Mouse (Mus musculus): Measurements from ENCODE around the gene Olfr322. TPM values are rescaled to one million over a fixed set of nuclear protein-coding genes. Genes with fewer than 3 reads are reported as not detected.

Olfr322 gene
- polyA plus RNA-seq, 2 experiments: not detected

- TF ChIP-seq POLR2A (IDR thresholded peaks at IDR 0.05; ENCODE audit: borderline replicate concordance, extremely low read depth, insufficient read depth, insufficient read length): no peak
- Histone ChIP-seq H3K4me3 (replicated peaks; ENCODE audit: low read length) (no peak overlapping the region), H3K27ac (replicated peaks; ENCODE audit: low read depth, low read length) (no peak overlapping the region), H3K9ac (ENCODE audit: low read depth, low read length, severe bottlenecking) (no peak overlapping the region), H3K9me3 (ENCODE audit: control insufficient read depth, low read length) (no peaks in the 10 kb centered on the region), H3K4me2 (replicated peaks; ENCODE audit: low read depth, low read length, severe bottlenecking) (no peak overlapping the region), H3K27me3 (ENCODE audit: control insufficient read depth, insufficient read depth, low read length) (no peaks in the 10 kb centered on the region), H3K36me3 (ENCODE audit: control insufficient read depth, insufficient read depth, low read length) (no peaks in the 10 kb centered on the region), H3K4me1 (ENCODE audit: control insufficient read depth, insufficient read depth, low read length) (no peaks in the 10 kb centered on the region)
- ATAC-seq (ENCODE audit: low FRiP score, low read depth): no peak
- DNase-seq (ENCODE audit: low spot score): no peak
- 61% methylated on average over 4 of the region's 4 CpGs for WGBS
These were observed 32.4 kb upstream of the Olfr322 start for GRCm38 (mm10) chr11:58626146-58626545.

GRCm38 (mm10) chr11:58630401-58630800 lies 28.2 kb upstream of the Olfr322 start, which contains the start of gene Olfr323:
Gene Olfr323 (minus strand): TSS chr11:58630501.
- DNase-seq (ENCODE audit: low spot score): no peak
- Histone ChIP-seq H3K4me3 (replicated peaks; ENCODE audit: low read length) (no peak within 1 kb of the TSS), H3K27ac (replicated peaks; ENCODE audit: low read depth, low read length) (no peak within 1 kb of the TSS), H3K4me2 (replicated peaks; ENCODE audit: low read depth, low read length, severe bottlenecking) (no peak within 1 kb of the TSS), H3K9me3 (ENCODE audit: control insufficient read depth, low read length) (no peaks in the 10 kb centered on the region), H3K36me3 (ENCODE audit: control insufficient read depth, insufficient read depth, low read length) (no peaks in the 10 kb centered on the region), H3K9ac (ENCODE audit: low read depth, low read length, severe bottlenecking) (no peak within 1 kb of the TSS), H3K4me1 (ENCODE audit: control insufficient read depth, insufficient read depth, low read length) (no peaks in the 10 kb centered on the region), H3K27me3 (ENCODE audit: control insufficient read depth, insufficient read depth, low read length) (no peaks in the 10 kb centered on the region)
- no peak for ATAC-seq (ENCODE audit: low FRiP score, low read depth)
- no peak for TF ChIP-seq POLR2A (IDR thresholded peaks at IDR 0.05; ENCODE audit: borderline replicate concordance, extremely low read depth, insufficient read depth, insufficient read length)
- WGBS: 85% methylated on average over 5 of the region's 5 CpGs

- Histone ChIP-seq H3K27me3 (ENCODE audit: control insufficient read depth, insufficient read depth, low read length) (no peaks in the 10 kb centered on the region), H3K27ac (replicated peaks; ENCODE audit: low read depth, low read length) (no peak overlapping the region), H3K4me3 (replicated peaks; ENCODE audit: low read length) (no peak overlapping the region), H3K9me3 (ENCODE audit: control insufficient read depth, low read length) (no peaks in the 10 kb centered on the region), H3K4me2 (replicated peaks; ENCODE audit: low read depth, low read length, severe bottlenecking) (no peak overlapping the region), H3K4me1 (ENCODE audit: control insufficient read depth, insufficient read depth, low read length) (no peaks in the 10 kb centered on the region), H3K36me3 (ENCODE audit: control insufficient read depth, insufficient read depth, low read length) (no peaks in the 10 kb centered on the region), H3K9ac (ENCODE audit: low read depth, low read length, severe bottlenecking) (no peak overlapping the region)
- no peak for DNase-seq (ENCODE audit: low spot score)
- TF ChIP-seq POLR2A (IDR thresholded peaks at IDR 0.05; ENCODE audit: borderline replicate concordance, extremely low read depth, insufficient read depth, insufficient read length): no peak
- WGBS: 64% methylated on average over 4 of the region's 4 CpGs
- ATAC-seq (ENCODE audit: low FRiP score, low read depth): no peak
These were observed 23.7 kb upstream of the Olfr322 start for GRCm38 (mm10) chr11:58634878-58635277.

GRCm38 (mm10) chr11:58636376-58636977 lies 22.1 kb upstream of the Olfr322 start:
- Histone ChIP-seq H3K9me3 (ENCODE audit: control insufficient read depth, low read length) (no peaks in the 10 kb centered on the region), H3K4me2 (replicated peaks; ENCODE audit: low read depth, low read length, severe bottlenecking) (no peak overlapping the region), H3K4me3 (replicated peaks; ENCODE audit: low read length) (no peak overlapping the region), H3K27ac (replicated peaks; ENCODE audit: low read depth, low read length) (no peak overlapping the region), H3K4me1 (ENCODE audit: control insufficient read depth, insufficient read depth, low read length) (peaks cover 8% of the 10 kb centered on the region), H3K36me3 (ENCODE audit: control insufficient read depth, insufficient read depth, low read length) (no peaks in the 10 kb centered on the region), H3K27me3 (ENCODE audit: control insufficient read depth, insufficient read depth, low read length) (peaks cover 7% of the 10 kb centered on the region; the same call in 1 of the 2 replicates), H3K9ac (ENCODE audit: low read depth, low read length, severe bottlenecking) (no peak overlapping the region)
- TF ChIP-seq POLR2A (IDR thresholded peaks at IDR 0.05; ENCODE audit: borderline replicate concordance, extremely low read depth, insufficient read depth, insufficient read length): no peak
- DNase-seq (ENCODE audit: low spot score): peak; percentile 35
- no peak for ATAC-seq (ENCODE audit: low FRiP score, low read depth)
- whole genome bisulfite sequencing: 26% methylated on average over 4 of the region's 4 CpGs

- Histone ChIP-seq H3K9ac (ENCODE audit: low read depth, low read length, severe bottlenecking) (no peak overlapping the region), H3K4me2 (replicated peaks; ENCODE audit: low read depth, low read length, severe bottlenecking) (no peak overlapping the region), H3K4me1 (ENCODE audit: control insufficient read depth, insufficient read depth, low read length) (peaks cover 8% of the 10 kb centered on the region), H3K36me3 (ENCODE audit: control insufficient read depth, insufficient read depth, low read length) (no peaks in the 10 kb centered on the region), H3K9me3 (ENCODE audit: control insufficient read depth, low read length) (no peaks in the 10 kb centered on the region), H3K27ac (replicated peaks; ENCODE audit: low read depth, low read length) (no peak overlapping the region), H3K4me3 (replicated peaks; ENCODE audit: low read length) (no peak overlapping the region), H3K27me3 (ENCODE audit: control insufficient read depth, insufficient read depth, low read length) (peaks cover 10% of the 10 kb centered on the region; the same call in 1 of the 2 replicates)
- no peak for ATAC-seq (ENCODE audit: low FRiP score, low read depth)
- no peak for TF ChIP-seq POLR2A (IDR thresholded peaks at IDR 0.05; ENCODE audit: borderline replicate concordance, extremely low read depth, insufficient read depth, insufficient read length)
- 27% methylated on average over 7 of the region's 7 CpGs for WGBS
- no peak for DNase-seq (ENCODE audit: low spot score)
These were observed 20.3 kb upstream of the Olfr322 start for GRCm38 (mm10) chr11:58638176-58638701.

Data from limb, embryonic 14.5 days (tissue).